In genomic region chr8:79209641-79210358, GRCm38 (mm10) we compare ENCODE assay signal across 9 mouse cellular contexts. TPM values are rescaled to one million over a fixed set of nuclear protein-coding genes. Genes with fewer than 3 reads are reported as not detected.
DNase-seq lines count a peak whose midpoint lies in the region; ATAC-seq and TF ChIP-seq lines count a peak whose summit lies in the region.
"Had no signal": no experiment of that assay in that cellular context is flagged by ENCODE, and none has a peak within 500 bp of the region (broad histone marks: within the 10 kb centered on the region; RNA-seq: fewer than 3 reads in every experiment).

No protein-coding gene starts in this region.

- no peaks in the 10 kb centered on the region for H3K36me3 ChIP-seq in ES-E14 (ENCODE audit: control insufficient read depth, insufficient read depth, low read length, poor library complexity, severe bottlenecking)
- H3K36me3 ChIP-seq in embryonic facial prominence, embryonic 13.5 days: no peaks in the 10 kb centered on the region
- H3K36me3 ChIP-seq in heart, embryonic 14.5 days (ENCODE audit: control insufficient read depth, insufficient read depth, low read length): no peaks in the 10 kb centered on the region
- H3K36me3 ChIP-seq in stomach, postnatal 0 days (ENCODE audit: control insufficient read depth, insufficient read depth, low read length): no peaks in the 10 kb centered on the region

- TF ChIP-seq CTCF in stomach, postnatal 0 days (IDR thresholded peaks at IDR 0.05; ENCODE audit: low read depth): no peak

- peak; percentile 84 for ATAC-seq in embryonic facial prominence, embryonic 13.5 days (ENCODE audit: insufficient number of reproducible peaks, insufficient read depth, low FRiP score, low TSS enrichment, low read depth)
- ATAC-seq in heart, embryonic 14.5 days (ENCODE audit: insufficient number of reproducible peaks, insufficient read depth, low FRiP score, low read depth): peak; percentile 63
- peak; percentile 74 for ATAC-seq in megakaryocyte, adult 5-6 weeks (ENCODE audit: poor library complexity, severe bottlenecking)
- peak; percentile 78 for ATAC-seq in stomach, postnatal 0 days (ENCODE audit: low FRiP score, low TSS enrichment)

- no peaks in the 10 kb centered on the region for H3K9me3 ChIP-seq in ES-E14 (ENCODE audit: control insufficient read depth, insufficient read depth, low read depth, low read length)
- no peaks in the 10 kb centered on the region for H3K9me3 ChIP-seq in embryonic facial prominence, embryonic 13.5 days
- H3K9me3 ChIP-seq in heart, embryonic 14.5 days (ENCODE audit: control insufficient read depth, low read length): 0 out of 2 replicates have a peak, but pooled peaks cover 3% of the 10 kb centered on the region
- no peaks in the 10 kb centered on the region for H3K9me3 ChIP-seq in stomach, postnatal 0 days (ENCODE audit: control insufficient read depth, low read length)

- WGBS in embryonic facial prominence, embryonic 13.5 days: 3% methylated on average over 27 of the region's 27 CpGs
- WGBS in heart, embryonic 14.5 days: 5% methylated on average over 27 of the region's 27 CpGs
- 5% methylated on average over 27 of the region's 27 CpGs for WGBS in stomach, postnatal 0 days

- H3K4me3 ChIP-seq in ES-E14 (ENCODE audit: insufficient read depth in 1 of 2, low read depth in 1 of 2, low read length in 2 of 2, poor library complexity in 1 of 2, severe bottlenecking in 1 of 2): peak overlapping the region; percentile 55 to 59
- peak overlapping the region; percentile 27 for H3K4me3 ChIP-seq in embryonic facial prominence, embryonic 13.5 days
- H3K4me3 ChIP-seq in heart, embryonic 14.5 days (ENCODE audit: control insufficient read depth in 1 of 2, insufficient read depth in 1 of 2, low read depth in 1 of 2, low read length in 2 of 2): peak overlapping the region; percentile 18 to 28; a peak in 3 of 4 replicates
- H3K4me3 ChIP-seq in stomach, postnatal 0 days (ENCODE audit: low read depth, low read length): peak overlapping the region; percentile 39

- no peak for TF ChIP-seq EP300 in stomach, postnatal 0 days (optimal IDR thresholded peaks at IDR 0.05)

- H3K4me2 ChIP-seq in embryonic facial prominence, embryonic 13.5 days: peak overlapping the region; percentile 61
- H3K4me2 ChIP-seq in heart, embryonic 14.5 days (ENCODE audit: low read length): peak overlapping the region; percentile 61
- H3K4me2 ChIP-seq in stomach, postnatal 0 days (replicated peaks; ENCODE audit: low read depth): peak overlapping the region; percentile 69

- no peak overlapping the region for H3K27ac ChIP-seq in ES-E14 (ENCODE audit: insufficient read depth, low read depth, low read length, poor library complexity, severe bottlenecking)
- H3K27ac ChIP-seq in embryonic facial prominence, embryonic 13.5 days: peak overlapping the region; percentile 97
- H3K27ac ChIP-seq in heart, embryonic 14.5 days (replicated peaks in 1 of 2; ENCODE audit: control insufficient read depth in 1 of 2, insufficient read depth in 1 of 2, low read depth in 2 of 2, low read length in 2 of 2): peak overlapping the region; percentile 87 to 93
- H3K27ac ChIP-seq in stomach, postnatal 0 days (replicated peaks): peak overlapping the region; percentile 94

- H3K27me3 ChIP-seq in embryonic facial prominence, embryonic 13.5 days: no peaks in the 10 kb centered on the region
- H3K27me3 ChIP-seq in heart, embryonic 14.5 days (ENCODE audit: control insufficient read depth, insufficient read depth, low read length): no peaks in the 10 kb centered on the region
- H3K27me3 ChIP-seq in stomach, postnatal 0 days (ENCODE audit: control insufficient read depth, insufficient read depth, low read length): no peaks in the 10 kb centered on the region

- peaks cover 0 to 5% of the 10 kb centered on the region in 2 experiments; a peak in 1 of 4 replicates for H3K4me1 ChIP-seq in ES-E14 (ENCODE audit: control insufficient read depth in 2 of 2, insufficient read depth in 2 of 2, low read length in 2 of 2, poor library complexity in 1 of 2)
- H3K4me1 ChIP-seq in embryonic facial prominence, embryonic 13.5 days: peaks cover 53% of the 10 kb centered on the region
- H3K4me1 ChIP-seq in heart, embryonic 14.5 days (ENCODE audit: control insufficient read depth in 2 of 2, insufficient read depth in 2 of 2, low read length in 2 of 2): peaks cover 32 to 36% of the 10 kb centered on the region in 2 experiments
- H3K4me1 ChIP-seq in stomach, postnatal 0 days (replicated peaks; ENCODE audit: control insufficient read depth, insufficient read depth): peaks cover 9% of the 10 kb centered on the region

- in situ Hi-C loops in ES-E14 (cut with MboI; ENCODE audit: low sequenced_read_pairs in 2 of 2, unreplicated experiment in 2 of 2): no loop called here

- no peak for DNase-seq in ES-E14 (ENCODE audit: low read depth, low spot score)
- peak; percentile 64 for DNase-seq in adrenal gland, postnatal 10 days
- DNase-seq in kidney, postnatal 25 days: peak; percentile 12 to 55
- peak; percentile 59 for DNase-seq in stomach, postnatal 0 days (ENCODE audit: low spot score)
- no peak for DNase-seq in T-cell, adult 2 months (ENCODE audit: low spot score)

- peak overlapping the region; percentile 48 for H3K9ac ChIP-seq in ES-E14 (ENCODE audit: insufficient read depth, low read depth, low read length, poor library complexity, severe bottlenecking)
- peak overlapping the region; percentile 69 for H3K9ac ChIP-seq in embryonic facial prominence, embryonic 13.5 days
- peak overlapping the region; percentile 69 for H3K9ac ChIP-seq in heart, embryonic 14.5 days (ENCODE audit: low read length)
- peak overlapping the region; percentile 64 for H3K9ac ChIP-seq in stomach, postnatal 0 days (ENCODE audit: low read length)

TF ChIP-seq in ES-E14, 5 proteins besides CTCF, POLR2A, EP300 and RAD21:
- TF ChIP-seq HCFC1 (IDR thresholded peaks at IDR 0.05; ENCODE audit: borderline replicate concordance, insufficient read depth, low read length) (no peak), ZNF384 (IDR thresholded peaks at IDR 0.05; ENCODE audit: low read depth, low read length) (no peak), CHD2 (IDR thresholded peaks at IDR 0.05; ENCODE audit: low read depth, low read length) (no peak), MAFK (IDR thresholded peaks at IDR 0.05; ENCODE audit: insufficient read depth, low read depth, low read length) (no peak), ZC3H11A (IDR thresholded peaks at IDR 0.05; ENCODE audit: borderline replicate concordance, low read depth, low read length) (no peak)

RNA-seq across cellular contexts. Expression of gene 1700011L22Rik, which starts 38.6 kb away (rescaled TPM):
- total RNA-seq in ES-E14 (2012; rRNA removed): not detected in 2 replicates
- total RNA-seq in adrenal gland, postnatal 10 days (2021): not detected
- polyA plus RNA-seq in embryonic facial prominence, embryonic 13.5 days (2015; fragmentation: Nextera tagmentation; extraction: Ambion mirVana): not detected in 2 replicates
- polyA plus RNA-seq in heart, embryonic 14.5 days (2014; fragmentation: Nextera tagmentation; extraction: Ambion mirVana): not detected in 2 replicates
- total RNA-seq in megakaryocyte, adult 5-6 weeks (2015): not detected in 2 replicates
- not detected in 2 replicates for total RNA-seq in megakaryocyte, adult 5-6 weeks (2017)
- polyA plus RNA-seq in stomach, postnatal 0 days (2015; fragmentation: Nextera tagmentation; extraction: Ambion mirVana): not detected in 2 replicates
- total RNA-seq: left cerebral cortex, postnatal 14 days had no signal

Comparison
In these comparisons a context has a peak if more than half of its experiments do, and no peak if none do; other contexts are left out.
1. DNase-seq: peak in adrenal gland, postnatal 10 days (single experiment), kidney, postnatal 25 days (2 of 2) and stomach, postnatal 0 days (single experiment); none in ES-E14 (single experiment) and T-cell, adult 2 months (single experiment).
2. Peak in every context shown above with its lines, with median percentiles within 50 percentile points of each other: H3K4me3 ChIP-seq, H3K9ac ChIP-seq, ATAC-seq and H3K4me2 ChIP-seq.